ENCODE assay signal across 12 mouse cellular contexts in genomic region chr4:107717718-107718313, GRCm38 (mm10). TPM values are rescaled to one million over a fixed set of nuclear protein-coding genes. Genes with fewer than 3 reads are reported as not detected.
A peak's percentile ranks its signal among the peaks of the same experiment; 100 is the strongest.
DNase-seq lines count a peak whose midpoint lies in the region; ATAC-seq lines count a peak whose summit lies in the region.
"Had no signal": no experiment of that assay in that cellular context is flagged by ENCODE, and none has a peak within 500 bp of the region (broad histone marks: within the 10 kb centered on the region; RNA-seq: fewer than 3 reads in every experiment).

No protein-coding gene starts in this region.

- no peak overlapping the region for H3K4me2 ChIP-seq in midbrain, embryonic 14.5 days (ENCODE audit: low read length)
- no peak overlapping the region for H3K4me2 ChIP-seq in midbrain, embryonic 11.5 days
- peak overlapping the region; percentile 13; the same call in 1 of the 2 replicates for H3K4me2 ChIP-seq in forebrain, embryonic 14.5 days (ENCODE audit: low read length)
- no peak overlapping the region for H3K4me2 ChIP-seq in kidney, embryonic 16.5 days (replicated peaks; ENCODE audit: low read depth, low read length)

- no peak for ATAC-seq in midbrain, embryonic 14.5 days (ENCODE audit: low FRiP score, low TSS enrichment)
- ATAC-seq in midbrain, embryonic 11.5 days (ENCODE audit: low FRiP score): no peak
- peak; percentile 47; the same call in 1 of the 2 replicates for ATAC-seq in forebrain, embryonic 14.5 days
- ATAC-seq in kidney, embryonic 16.5 days (ENCODE audit: low FRiP score, low TSS enrichment): no peak

- no peaks in the 10 kb centered on the region for H3K9me3 ChIP-seq in midbrain, embryonic 14.5 days (ENCODE audit: control insufficient read depth, low read length)
- H3K9me3 ChIP-seq in midbrain, embryonic 11.5 days (ENCODE audit: control insufficient read depth, low read length): no peaks in the 10 kb centered on the region
- no peaks in the 10 kb centered on the region for H3K9me3 ChIP-seq in forebrain, embryonic 14.5 days (replicated peaks; ENCODE audit: control insufficient read depth, low read length)
- H3K9me3 ChIP-seq in kidney, embryonic 16.5 days (ENCODE audit: low read length): no peaks in the 10 kb centered on the region

- H3K4me1 ChIP-seq in midbrain, embryonic 14.5 days (ENCODE audit: control insufficient read depth, insufficient read depth, low read length): peaks cover 16% of the 10 kb centered on the region; the same call in 1 of the 2 replicates
- H3K4me1 ChIP-seq in midbrain, embryonic 11.5 days (ENCODE audit: control insufficient read depth, insufficient read depth, low read length): peaks cover 6% of the 10 kb centered on the region; the same call in 1 of the 2 replicates
- H3K4me1 ChIP-seq in forebrain, embryonic 14.5 days (ENCODE audit: control insufficient read depth, insufficient read depth, low read length): peaks cover 21% of the 10 kb centered on the region
- no peaks in the 10 kb centered on the region for H3K4me1 ChIP-seq in kidney, embryonic 16.5 days (ENCODE audit: insufficient read depth, low read length)

- no peak overlapping the region for H3K9ac ChIP-seq in midbrain, embryonic 14.5 days (replicated peaks; ENCODE audit: low read length)
- no peak overlapping the region for H3K9ac ChIP-seq in midbrain, embryonic 11.5 days (ENCODE audit: low read length)
- H3K9ac ChIP-seq in forebrain, embryonic 14.5 days (ENCODE audit: low read length): no peak overlapping the region
- no peak overlapping the region for H3K9ac ChIP-seq in kidney, embryonic 16.5 days (replicated peaks; ENCODE audit: low read length)

- no peak for DNase-seq in midbrain, embryonic 14.5 days
- no peak for DNase-seq in midbrain, embryonic 11.5 days (ENCODE audit: low spot score, missing footprints)
- peak; percentile 63 for DNase-seq in forebrain, embryonic 14.5 days (ENCODE audit: low spot score)
- peak; percentile 83 for DNase-seq in layer of hippocampus, adult 9-11 months
- DNase-seq in right cerebral cortex, postnatal 10 days (ENCODE audit: low spot score in 2 of 2): peak; percentile 55 to 78
- no peak for DNase-seq in embryo, embryonic 11 days
- no peak for DNase-seq in ovary, adult 18-20 months (ENCODE audit: low spot score)
- DNase-seq: gastrocnemius, adult 2 months had no signal

- H3K27ac ChIP-seq in midbrain, embryonic 14.5 days (replicated peaks; ENCODE audit: low read depth, low read length): peak overlapping the region; percentile 61
- H3K27ac ChIP-seq in midbrain, embryonic 11.5 days (ENCODE audit: low read depth, low read length): no peak overlapping the region
- H3K27ac ChIP-seq in forebrain, embryonic 14.5 days (ENCODE audit: low read depth, low read length): peak overlapping the region; percentile 58
- H3K27ac ChIP-seq in kidney, embryonic 16.5 days (ENCODE audit: low read length): no peak overlapping the region
- H3K27ac ChIP-seq: gastrocnemius, adult 2 months; kidney, postnatal 0 days had no signal

- no peaks in the 10 kb centered on the region for H3K36me3 ChIP-seq in midbrain, embryonic 14.5 days (ENCODE audit: control insufficient read depth, insufficient read depth, low read length)
- H3K36me3 ChIP-seq in midbrain, embryonic 11.5 days (ENCODE audit: control insufficient read depth, insufficient read depth, low read length): no peaks in the 10 kb centered on the region
- no peaks in the 10 kb centered on the region for H3K36me3 ChIP-seq in forebrain, embryonic 14.5 days (ENCODE audit: control insufficient read depth, insufficient read depth, low read length)
- H3K36me3 ChIP-seq in kidney, embryonic 16.5 days (ENCODE audit: insufficient read depth, low read length): no peaks in the 10 kb centered on the region

- WGBS in midbrain, embryonic 14.5 days: 46% methylated on average over 8 of the region's 8 CpGs
- WGBS in midbrain, embryonic 11.5 days: 70% methylated on average over 8 of the region's 8 CpGs
- 23% methylated on average over 8 of the region's 8 CpGs for WGBS in forebrain, embryonic 14.5 days
- WGBS in kidney, embryonic 16.5 days: 72% methylated on average over 8 of the region's 8 CpGs

- no peak overlapping the region for H3K4me3 ChIP-seq in midbrain, embryonic 14.5 days (replicated peaks; ENCODE audit: low read depth, low read length)
- H3K4me3 ChIP-seq in midbrain, embryonic 11.5 days (ENCODE audit: low read depth, low read length): no peak overlapping the region
- H3K4me3 ChIP-seq in forebrain, embryonic 14.5 days (ENCODE audit: low read depth, low read length): no peak overlapping the region
- no peak overlapping the region for H3K4me3 ChIP-seq in kidney, embryonic 16.5 days (ENCODE audit: low read length)
- H3K4me3 ChIP-seq: gastrocnemius, adult 2 months had no signal

- H3K27me3 ChIP-seq in midbrain, embryonic 14.5 days (ENCODE audit: control insufficient read depth, insufficient read depth, low read length): no peaks in the 10 kb centered on the region
- H3K27me3 ChIP-seq in midbrain, embryonic 11.5 days (ENCODE audit: control insufficient read depth, insufficient read depth, low read length): no peaks in the 10 kb centered on the region; the same call in 1 of the 2 replicates
- no peaks in the 10 kb centered on the region for H3K27me3 ChIP-seq in forebrain, embryonic 14.5 days (replicated peaks; ENCODE audit: control insufficient read depth, insufficient read depth, low read length)
- H3K27me3 ChIP-seq in kidney, embryonic 16.5 days (ENCODE audit: insufficient read depth, low read length): no peaks in the 10 kb centered on the region; the same call in 1 of the 2 replicates

RNA-seq across cellular contexts. Expression of gene Dmrtb1, which starts 33.8 kb away (rescaled TPM):
- polyA plus RNA-seq in midbrain, embryonic 14.5 days (2014; fragmentation: Nextera tagmentation; extraction: Ambion mirVana): 35.7 and 55.3 TPM in 2 replicates
- 11.6 and 12.8 TPM in 2 replicates for polyA plus RNA-seq in midbrain, embryonic 11.5 days (2014; fragmentation: Nextera tagmentation; extraction: Ambion mirVana)
- polyA plus RNA-seq in forebrain, embryonic 14.5 days (2014; fragmentation: Nextera tagmentation; extraction: Ambion mirVana): 24.3 and 30.6 TPM in 2 replicates
- not detected in 2 replicates for polyA plus RNA-seq in kidney, embryonic 16.5 days (2015; fragmentation: Nextera tagmentation; extraction: Ambion mirVana)
- polyA plus RNA-seq: heart, postnatal 0 days; kidney, postnatal 0 days; lung, embryonic 16.5 days had no signal

Comparison
In these comparisons a context has a peak if more than half of its experiments do, and no peak if none do; other contexts are left out.
1. H3K27ac ChIP-seq: peak in midbrain, embryonic 14.5 days (single experiment) and forebrain, embryonic 14.5 days (single experiment); none in midbrain, embryonic 11.5 days (single experiment) and kidney, embryonic 16.5 days (single experiment).
2. DNase-seq: peak in forebrain, embryonic 14.5 days (single experiment), layer of hippocampus, adult 9-11 months (single experiment) and right cerebral cortex, postnatal 10 days (2 of 2); none in midbrain, embryonic 14.5 days (single experiment), midbrain, embryonic 11.5 days (single experiment), embryo, embryonic 11 days (single experiment) and ovary, adult 18-20 months (single experiment).
3. RNA of gene Dmrtb1, which starts 33.8 kb away (polyA plus RNA-seq): 35.7 to 55.3 TPM in midbrain, embryonic 14.5 days, 24.3 to 30.6 TPM in forebrain, embryonic 14.5 days and 11.6 to 12.8 TPM in midbrain, embryonic 11.5 days; not detected in kidney, embryonic 16.5 days; every median in the first group is over 10 times any median in the second.